Mouse (Mus musculus) intestine, embryonic 14.5 days (tissue): ENCODE measurements at regions not wholly inside any gene's neighbourhood (a gene's known extent, or its start where the extent isn't known, plus 50 kb on each side); places are given as distances from the start of the nearest gene placed in this dataset.

Experiments
- ATAC-seq: fragments of 200-750 bp; cut with Nextera tagmentation; replicated peaks from 2 replicates; pipeline ENCODE4 v1.8.0; 2017; ENCODE audit warnings: low read depth, moderate number of reproducible peaks, moderate TSS enrichment, moderate library complexity; ENCODE audit not compliant: low FRiP score, low TSS enrichment
- DNase-seq: peaks from one replicate; pipeline ENCODE4 v3.0.0-alpha.2; 2018; ENCODE audit warnings: low spot score
- H3K27ac ChIP-seq: fragments of 300-500 bp; sonication (generic); 2 replicates; pipeline ENCODE4 v1.5.1; 2014; ENCODE audit warnings: low read depth, mild to moderate bottlenecking, control low read depth
- H3K27me3 ChIP-seq: fragments of 300-500 bp; sonication (generic); replicated peaks from 2 replicates; pipeline ENCODE4 v1.6.1; 2014; ENCODE audit warnings: low read length, control low read depth; ENCODE audit not compliant: control insufficient read depth, insufficient read depth
- H3K36me3 ChIP-seq: fragments of 300-500 bp; sonication (generic); 2 replicates; pipeline ENCODE4 v1.6.1; 2014; ENCODE audit warnings: low read length, control low read depth; ENCODE audit not compliant: control insufficient read depth, insufficient read depth
- H3K4me1 ChIP-seq: fragments of 300-500 bp; sonication (generic); replicated peaks from 2 replicates; pipeline ENCODE4 v1.6.1; 2014; ENCODE audit warnings: low read length, control low read depth, mixed read lengths; ENCODE audit not compliant: control insufficient read depth, insufficient read depth
- H3K4me2 ChIP-seq: fragments of 300-500 bp; sonication (generic); 2 replicates; pipeline ENCODE4 v1.6.1; 2014; ENCODE audit warnings: low read length
- H3K4me3 ChIP-seq: fragments of 300-500 bp; sonication (generic); 2 replicates; pipeline ENCODE4 v1.5.1; 2014; ENCODE audit warnings: low read depth, low read length, control low read depth, mixed read lengths
- H3K9ac ChIP-seq: fragments of 300-500 bp; sonication (generic); 2 replicates; pipeline ENCODE4 v1.6.1; 2014; ENCODE audit warnings: mild to moderate bottlenecking, low read length
- H3K9me3 ChIP-seq: fragments of 300-500 bp; sonication (generic); 2 replicates; pipeline ENCODE4 v1.6.1; 2016; ENCODE audit warnings: low read length, control low read depth; ENCODE audit not compliant: control insufficient read depth
- WGBS: fragments of 180-500 bp; shearing (Covaris S2); extraction: QIAGEN DNeasy Blood & Tissue Kit; methylation state at CpG from one replicate; pipeline ENCODE4 v1.1.7; 2014; 5-methylcytosine and 5-hydroxymethylcytosine counted together

- no peaks in the 10 kb centered on the region for H3K27me3 ChIP-seq
- ATAC-seq (no peak), DNase-seq (no peak)
- H3K9ac ChIP-seq: no peak overlapping the region
- H3K4me1 ChIP-seq: no peaks in the 10 kb centered on the region
- WGBS: 77% methylated on average over 7 of the region's 7 CpGs
- H3K27ac ChIP-seq: no peak overlapping the region
- no peaks in the 10 kb centered on the region for H3K9me3 ChIP-seq
- no peak overlapping the region for H3K4me2 ChIP-seq
- H3K4me3 ChIP-seq: no peak overlapping the region
- no peaks in the 10 kb centered on the region for H3K36me3 ChIP-seq
These were observed 66.7 kb upstream of the Zdhhc25 start for GRCm38 (mm10) chr15:88533354-88533753.

- ATAC-seq (no peak), DNase-seq (no peak)
- H3K4me2 ChIP-seq: no peak overlapping the region
- no peaks in the 10 kb centered on the region for H3K36me3 ChIP-seq
- H3K27me3 ChIP-seq: no peaks in the 10 kb centered on the region
- no peaks in the 10 kb centered on the region for H3K9me3 ChIP-seq
- no peak overlapping the region for H3K9ac ChIP-seq
- 59% methylated on average over 2 of the region's 2 CpGs for WGBS
- no peaks in the 10 kb centered on the region for H3K4me1 ChIP-seq
- no peak overlapping the region for H3K27ac ChIP-seq
- H3K4me3 ChIP-seq: no peak overlapping the region
These were observed 64.6 kb upstream of the Zdhhc25 start for GRCm38 (mm10) chr15:88535516-88535915.

- Histone ChIP-seq H3K4me2 (no peak overlapping the region), H3K9me3 (no peaks in the 10 kb centered on the region), H3K4me3 (no peak overlapping the region), H3K27ac (no peak overlapping the region), H3K9ac (no peak overlapping the region), H3K27me3 (no peaks in the 10 kb centered on the region), H3K4me1 (no peaks in the 10 kb centered on the region), H3K36me3 (no peaks in the 10 kb centered on the region)
- WGBS: 17% methylated on average over 10 of the region's 10 CpGs
- ATAC-seq (no peak), DNase-seq (peak; percentile 61)
These were observed 62.9 kb upstream of the Zdhhc25 start for GRCm38 (mm10) chr15:88537190-88537589.

GRCm38 (mm10) chr15:88542567-88542966 lies 57.5 kb upstream of the Zdhhc25 start:
- H3K9ac ChIP-seq: no peak overlapping the region
- ATAC-seq (no peak), DNase-seq (no peak)
- no peak overlapping the region for H3K4me2 ChIP-seq
- no peaks in the 10 kb centered on the region for H3K27me3 ChIP-seq
- no peaks in the 10 kb centered on the region for H3K36me3 ChIP-seq
- H3K9me3 ChIP-seq: no peaks in the 10 kb centered on the region
- no peak overlapping the region for H3K27ac ChIP-seq
- no peak overlapping the region for H3K4me3 ChIP-seq
- whole genome bisulfite sequencing: 66% methylated on average over 2 of the region's 2 CpGs
- H3K4me1 ChIP-seq: no peaks in the 10 kb centered on the region

GRCm38 (mm10) chr15:88544216-88544615 lies 55.9 kb upstream of the Zdhhc25 start:
- no peak overlapping the region for H3K4me2 ChIP-seq
- H3K9ac ChIP-seq: no peak overlapping the region
- no peak for ATAC-seq
- H3K4me3 ChIP-seq: no peak overlapping the region
- WGBS: 77% methylated on average over 5 of the region's 5 CpGs
- no peak for DNase-seq
- H3K27me3 ChIP-seq: no peaks in the 10 kb centered on the region
- H3K36me3 ChIP-seq: no peaks in the 10 kb centered on the region
- H3K27ac ChIP-seq: no peak overlapping the region
- H3K4me1 ChIP-seq: no peaks in the 10 kb centered on the region
- no peaks in the 10 kb centered on the region for H3K9me3 ChIP-seq

GRCm38 (mm10) chr15:88548261-88548660 lies 51.8 kb upstream of the Zdhhc25 start:
- no peak overlapping the region for H3K4me2 ChIP-seq
- H3K27ac ChIP-seq: no peak overlapping the region
- no peaks in the 10 kb centered on the region for H3K4me1 ChIP-seq
- H3K36me3 ChIP-seq: no peaks in the 10 kb centered on the region
- 63% methylated on average over 6 of the region's 6 CpGs for WGBS
- ATAC-seq: no peak
- no peak overlapping the region for H3K4me3 ChIP-seq
- no peak overlapping the region for H3K9ac ChIP-seq
- no peaks in the 10 kb centered on the region for H3K27me3 ChIP-seq
- DNase-seq: no peak
- H3K9me3 ChIP-seq: no peaks in the 10 kb centered on the region
